Mouse (Mus musculus): ENCODE measurements around the gene Oog3. TPM values are rescaled to one million over a fixed set of nuclear protein-coding genes. Genes with fewer than 3 reads are reported as not detected.

Oog3 gene
- not detected in 2 replicates for polyA plus RNA-seq (2014; fragmentation: Nextera tagmentation; extraction: Ambion mirVana)

DNA sequence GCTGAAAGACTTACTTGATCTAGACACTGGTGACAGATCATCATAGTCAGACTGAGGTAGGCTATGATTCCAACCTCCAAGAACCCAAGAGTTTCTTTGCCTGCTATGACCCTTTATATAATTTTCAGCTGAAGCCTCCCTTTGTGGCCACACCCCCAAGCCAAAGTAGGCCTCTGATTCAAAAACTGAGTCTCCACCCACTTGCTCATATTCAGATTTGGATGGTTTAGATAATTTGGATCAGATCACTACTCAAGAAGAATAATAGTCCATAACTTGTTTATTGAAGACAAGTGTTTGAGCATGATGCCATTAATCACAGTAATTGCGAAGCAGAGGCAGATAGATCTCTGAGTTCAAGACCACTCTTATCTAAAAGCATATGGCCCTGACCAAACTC is at the start of gene Oog3:
Gene Oog3 (minus strand): TSS at position 101 of the 400 bp plus-strand sequence.
- no peak for ATAC-seq (replicated peaks; ENCODE audit: low FRiP score, low TSS enrichment, low read depth)
- H3K9ac ChIP-seq (ENCODE audit: low read length): no peak within 1 kb of the TSS
- no peaks in the 10 kb centered on the region for H3K36me3 ChIP-seq (ENCODE audit: control insufficient read depth, insufficient read depth, low read length)
- 71% methylated on average over 1 of the region's 1 CpGs for WGBS
- no peaks in the 10 kb centered on the region for H3K4me1 ChIP-seq (replicated peaks; ENCODE audit: control insufficient read depth, insufficient read depth, low read length)
- H3K27me3 ChIP-seq (replicated peaks; ENCODE audit: control insufficient read depth, insufficient read depth, low read length): no peaks in the 10 kb centered on the region
- no peak for DNase-seq (ENCODE audit: low spot score)
- no peaks in the 10 kb centered on the region for H3K9me3 ChIP-seq (ENCODE audit: control insufficient read depth, low read length)
- no peak within 1 kb of the TSS for H3K27ac ChIP-seq (ENCODE audit: low read depth)
- H3K4me2 ChIP-seq (ENCODE audit: low read length): no peak within 1 kb of the TSS
- H3K4me3 ChIP-seq (ENCODE audit: low read depth, low read length): no peak within 1 kb of the TSS

DNA sequence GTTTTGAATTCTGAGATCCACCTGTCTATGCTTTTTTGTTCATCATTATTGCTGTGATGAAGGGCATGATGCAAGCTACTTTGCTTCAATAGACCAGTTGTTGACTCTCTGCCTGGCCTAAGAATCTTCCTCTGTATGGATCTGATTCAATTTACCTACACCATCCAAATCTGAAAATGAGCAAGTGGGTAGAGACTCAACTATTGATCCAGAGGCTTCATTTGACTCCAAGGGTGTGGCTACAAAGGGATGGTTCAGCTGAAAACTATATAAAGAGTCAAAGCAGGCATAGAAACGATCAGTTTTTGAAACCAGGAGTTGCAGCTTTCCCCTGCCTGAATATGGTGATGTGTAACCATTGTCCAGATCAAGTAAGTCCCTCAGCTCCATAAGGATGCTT is 28.0 kb upstream of the Oog3 start, which contains the start of gene Oog2:
Gene Oog2 (plus strand): TSS at position 301 of the 400 bp plus-strand sequence.
- DNase-seq (ENCODE audit: low spot score) (no peak), ATAC-seq (replicated peaks; ENCODE audit: low FRiP score, low TSS enrichment, low read depth) (no peak)
- H3K9me3 ChIP-seq (ENCODE audit: control insufficient read depth, low read length): peaks cover 3% of the 10 kb centered on the region; the same call in 1 of the 2 replicates
- H3K27me3 ChIP-seq (replicated peaks; ENCODE audit: control insufficient read depth, insufficient read depth, low read length): no peaks in the 10 kb centered on the region
- H3K4me2 ChIP-seq (ENCODE audit: low read length): no peak within 1 kb of the TSS
- WGBS: 19% methylated on average over 1 of the region's 1 CpGs
- H3K9ac ChIP-seq (ENCODE audit: low read length): no peak within 1 kb of the TSS
- H3K27ac ChIP-seq (ENCODE audit: low read depth): no peak within 1 kb of the TSS
- no peak within 1 kb of the TSS for H3K4me3 ChIP-seq (ENCODE audit: low read depth, low read length)
- H3K4me1 ChIP-seq (replicated peaks; ENCODE audit: control insufficient read depth, insufficient read depth, low read length): no peaks in the 10 kb centered on the region
- no peaks in the 10 kb centered on the region for H3K36me3 ChIP-seq (ENCODE audit: control insufficient read depth, insufficient read depth, low read length)

Other genes with a start within 250 kb of the Oog3 start
- gene Pramef25, start 211.6 kb downstream of the Oog3 start, polyA plus RNA-seq (2014; fragmentation: Nextera tagmentation; extraction: Ambion mirVana): not detected in 2 replicates
- gene Gm13101, start 195.7 kb downstream of the Oog3 start, polyA plus RNA-seq (2014; fragmentation: Nextera tagmentation; extraction: Ambion mirVana): not detected in 2 replicates
- gene Pramef17, start 168.3 kb downstream of the Oog3 start, polyA plus RNA-seq (2014; fragmentation: Nextera tagmentation; extraction: Ambion mirVana): not detected in 2 replicates
- not detected in 2 replicates for gene Pramel4, start 103.5 kb downstream of the Oog3 start, polyA plus RNA-seq (2014; fragmentation: Nextera tagmentation; extraction: Ambion mirVana)
- gene Gm13102, start 56.2 kb downstream of the Oog3 start, polyA plus RNA-seq (2014; fragmentation: Nextera tagmentation; extraction: Ambion mirVana): not detected in 2 replicates
- not detected in 2 replicates for gene Oog2, start 28.1 kb upstream of the Oog3 start, polyA plus RNA-seq (2014; fragmentation: Nextera tagmentation; extraction: Ambion mirVana)
- gene C87977, start 50.7 kb upstream of the Oog3 start, polyA plus RNA-seq (2014; fragmentation: Nextera tagmentation; extraction: Ambion mirVana): not detected in 2 replicates
- gene Pramel5, start 117.8 kb upstream of the Oog3 start, polyA plus RNA-seq (2014; fragmentation: Nextera tagmentation; extraction: Ambion mirVana): not detected in 2 replicates
- not detected in 2 replicates for gene Gm13128, start 167.6 kb upstream of the Oog3 start, polyA plus RNA-seq (2014; fragmentation: Nextera tagmentation; extraction: Ambion mirVana)
- not detected in 2 replicates for gene Gm13119, start 195.3 kb upstream of the Oog3 start, polyA plus RNA-seq (2014; fragmentation: Nextera tagmentation; extraction: Ambion mirVana)
- not detected in 2 replicates for gene Pramef20, start 215.3 kb upstream of the Oog3 start, polyA plus RNA-seq (2014; fragmentation: Nextera tagmentation; extraction: Ambion mirVana)
- gene Pramef12, start 245.8 kb upstream of the Oog3 start, polyA plus RNA-seq (2014; fragmentation: Nextera tagmentation; extraction: Ambion mirVana): 0.11 TPM in 1 of 2 replicates, not detected in the other

Data from intestine, embryonic 14.5 days (tissue).